Mouse (Mus musculus) cerebellum, postnatal 36 days (tissue): ENCODE results near the gene Luc7l3.
"Not testable (repeated sequence)": the region's sequence is repeated elsewhere in the genome, so short reads cannot be mapped to it uniquely, and the experiment has no call there.

Experiments used
- DNase-seq, 2 experiments: peaks; one replicate each; pipeline ENCODE4 v3.0.0; 2021 to 2022; ENCODE audit warnings: mixed read lengths in 2 of 2

Luc7l3 gene

DNA sequence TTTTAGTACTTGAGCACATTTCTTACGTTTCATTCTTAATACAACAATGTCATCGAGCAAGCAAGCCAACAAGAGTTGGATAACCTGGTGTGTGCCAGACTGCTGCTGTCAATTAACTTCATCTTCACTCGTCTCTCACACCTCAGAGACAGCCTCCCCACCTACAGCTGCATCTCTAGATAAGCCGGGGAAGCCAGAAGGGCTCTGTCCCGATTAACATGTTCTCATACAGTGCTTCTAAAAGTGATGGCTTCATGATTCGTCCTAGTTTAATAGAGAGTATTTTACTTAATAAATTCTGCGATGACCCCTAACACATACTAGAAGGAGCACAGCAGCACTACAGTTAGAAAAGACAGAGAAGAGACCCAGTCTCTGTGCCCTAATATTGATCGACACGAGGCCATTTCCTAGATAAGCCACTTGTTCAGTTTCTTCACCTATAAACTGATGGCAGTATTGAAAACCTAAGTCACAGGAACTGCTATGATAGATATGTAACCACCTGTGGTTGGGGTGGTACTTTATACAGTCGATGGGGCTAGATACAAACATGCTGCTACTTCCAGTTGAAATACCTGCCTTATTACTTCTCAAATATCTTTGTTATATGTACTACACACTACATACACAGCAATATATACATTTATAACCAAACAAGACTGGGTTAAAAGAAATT lies 31.6 kb downstream of the Luc7l3 start:
- DNase-seq = no peak

DNA sequence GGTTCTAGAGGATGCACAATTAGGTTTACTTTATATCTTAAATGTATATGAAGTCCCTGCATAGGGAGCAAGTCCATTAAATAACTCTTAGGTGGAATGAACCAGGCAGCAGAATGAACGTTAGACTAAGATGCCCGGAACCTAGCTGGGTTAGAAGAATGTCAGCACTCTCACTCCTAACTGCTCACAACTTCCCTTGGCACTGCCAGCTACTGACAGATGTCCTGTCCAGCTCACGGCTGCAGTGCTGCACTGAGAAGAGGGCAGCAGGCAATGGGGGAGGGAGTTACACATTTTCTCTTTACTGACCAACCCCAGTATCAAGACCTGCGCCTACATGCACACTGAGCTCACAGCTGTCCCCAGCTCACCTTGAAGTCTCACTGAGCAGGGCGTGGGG lies 34.7 kb downstream of the Luc7l3 start:
- no peak for DNase-seq

DNA sequence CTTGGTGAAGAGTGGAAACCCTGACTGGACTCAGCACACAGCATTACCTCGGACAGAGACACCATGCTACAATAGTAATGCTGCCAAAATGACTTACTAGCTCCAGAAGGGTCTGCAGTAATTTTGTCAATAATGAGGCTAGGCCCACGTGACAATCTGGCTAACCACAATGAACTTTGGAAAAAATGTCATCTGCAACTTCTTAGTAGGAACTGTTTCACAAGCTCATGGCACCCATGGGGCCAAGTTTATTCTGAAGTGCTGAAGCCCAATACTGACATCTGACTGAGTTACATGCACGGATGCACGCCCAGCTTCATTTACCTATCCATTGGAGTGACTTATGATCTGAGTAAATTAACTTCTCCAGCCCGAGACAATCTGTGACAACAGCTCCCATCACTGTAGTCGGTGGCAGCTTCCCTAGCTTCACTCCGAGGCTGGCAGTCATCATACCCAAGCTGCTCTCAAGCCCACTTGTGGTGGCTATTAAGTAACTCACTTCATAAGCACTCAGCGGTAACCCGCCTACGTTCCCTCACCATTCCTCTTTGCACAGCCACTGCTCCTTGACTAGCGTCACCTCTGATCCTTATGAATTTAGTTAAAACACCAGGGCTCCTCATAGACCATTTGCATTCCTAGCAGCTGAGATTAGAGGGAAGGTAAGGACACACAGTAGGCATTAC lies 35.8 kb downstream of the Luc7l3 start:
- DNase-seq = no peak

DNA sequence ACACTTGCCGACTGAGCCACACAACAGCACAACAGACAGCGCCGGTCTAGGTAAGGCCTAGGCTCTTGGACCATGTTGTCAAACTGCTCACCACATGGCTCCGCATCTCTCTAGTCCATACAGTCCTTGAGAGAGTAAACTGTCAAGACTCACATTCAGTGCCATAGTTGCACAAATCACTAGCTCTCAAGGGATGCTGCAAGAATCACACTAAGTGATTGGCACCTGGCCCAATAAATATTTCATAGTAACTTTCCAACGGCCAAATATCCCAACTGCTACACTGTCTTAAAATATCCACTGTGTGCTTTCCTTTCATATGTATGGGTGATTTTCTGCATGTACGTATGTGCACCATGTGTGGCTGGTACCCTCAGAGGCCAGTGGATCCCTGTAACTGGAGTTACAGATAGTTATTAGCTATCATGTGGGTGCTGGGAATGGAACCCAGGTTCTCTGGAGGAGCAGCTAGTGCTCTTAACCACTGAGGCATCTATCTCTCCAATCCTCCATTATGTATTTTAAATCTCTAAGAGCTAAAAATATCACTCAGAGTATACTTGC lies 38.2 kb downstream of the Luc7l3 start:
- DNase-seq = no peak

DNA sequence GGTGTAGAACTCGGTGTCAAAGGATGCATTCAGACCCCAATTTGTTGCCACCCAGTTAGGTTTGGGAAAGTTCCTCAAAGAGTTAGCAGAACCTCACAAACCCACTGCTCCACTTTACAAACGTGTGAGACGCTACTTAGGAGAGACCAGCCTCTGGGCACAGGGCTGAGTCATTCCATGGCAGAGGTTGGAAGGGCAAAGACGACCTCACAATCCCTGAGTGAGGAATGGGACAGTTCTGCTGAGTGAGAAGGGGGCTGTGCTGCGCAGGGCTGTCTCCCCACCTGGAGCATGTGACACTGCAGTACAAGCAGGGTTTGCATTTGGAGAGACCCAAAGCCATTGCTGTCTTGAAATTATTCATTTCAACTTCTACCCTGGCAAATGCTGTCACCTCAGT lies 39.5 kb downstream of the Luc7l3 start:
- DNase-seq = no peak

DNA sequence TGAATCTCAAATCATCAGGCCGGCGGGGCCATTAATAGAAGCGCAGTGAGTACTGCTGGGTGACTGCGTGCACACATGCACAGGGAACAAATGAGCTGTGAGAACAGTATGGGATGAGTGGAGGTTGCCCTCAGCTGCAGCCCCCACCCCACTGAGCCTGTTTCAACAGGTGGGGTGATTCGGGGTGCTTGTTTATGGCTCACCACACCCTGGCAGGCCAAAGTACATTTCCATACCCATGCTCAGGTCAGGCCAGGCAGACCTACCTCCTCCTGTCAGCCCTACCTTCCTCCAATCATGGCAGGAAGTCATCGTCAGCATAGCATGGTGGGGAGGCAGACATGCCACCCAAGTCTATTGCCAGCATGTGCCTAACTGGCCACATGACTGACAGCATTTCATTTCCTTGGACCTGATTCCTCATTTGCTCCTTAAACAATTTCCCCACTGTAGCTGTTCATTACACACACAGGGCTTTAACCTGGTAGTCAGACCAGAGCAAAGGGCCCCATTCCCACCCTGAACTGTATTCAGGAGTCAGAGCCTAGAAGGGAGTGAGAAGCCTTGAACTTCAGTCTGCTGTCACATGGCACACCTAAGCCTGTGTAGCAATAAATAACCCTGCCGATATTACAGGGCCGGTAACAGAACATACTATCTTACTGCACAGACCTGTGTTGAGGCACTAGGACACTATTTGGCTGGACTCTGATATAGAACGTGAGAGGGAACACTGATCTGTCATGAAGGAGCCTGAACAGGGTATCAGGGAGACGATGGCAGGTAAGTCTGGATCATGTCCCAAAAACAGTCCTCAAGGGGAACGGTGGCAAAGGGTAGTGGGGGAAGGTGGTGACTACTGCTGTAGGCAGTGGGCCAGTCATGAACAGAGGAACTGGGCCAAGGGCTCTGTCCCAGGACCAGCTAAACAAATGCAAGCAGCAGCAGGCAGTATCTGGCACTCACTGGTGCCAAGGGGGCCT lies 40.3 kb downstream of the Luc7l3 start, which contains the start of gene Gm21885:
Gene Gm21885, plus strand, starts transcription at position 675 of the 983 bp plus-strand sequence.
- DNase-seq = peak in 1 of 2 experiments; percentile 27

DNA sequence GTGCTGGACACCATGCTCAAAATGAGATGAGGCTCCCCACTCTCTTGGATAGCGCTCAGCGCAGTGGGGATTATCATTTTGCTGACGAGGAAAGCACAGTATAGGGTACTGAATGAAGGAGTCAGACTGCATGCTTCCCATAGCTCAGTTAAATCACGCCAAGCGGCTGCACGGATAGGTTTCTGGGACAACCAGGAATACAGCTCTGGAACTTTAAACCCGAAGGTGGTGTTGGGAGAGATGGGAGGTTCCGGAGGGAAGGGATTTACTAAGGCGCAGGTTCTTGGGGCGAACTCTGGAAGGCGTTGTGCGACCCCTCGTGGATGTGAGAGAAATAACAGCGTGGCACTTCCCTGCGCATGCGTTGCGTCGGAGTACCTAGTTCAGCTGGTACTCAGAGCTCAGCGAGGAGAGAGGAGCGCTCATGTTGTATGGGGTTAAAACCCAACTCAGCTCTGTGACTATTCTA lies 44.9 kb downstream of the Luc7l3 start:
- DNase-seq = peak; percentile 92 to 95

DNA sequence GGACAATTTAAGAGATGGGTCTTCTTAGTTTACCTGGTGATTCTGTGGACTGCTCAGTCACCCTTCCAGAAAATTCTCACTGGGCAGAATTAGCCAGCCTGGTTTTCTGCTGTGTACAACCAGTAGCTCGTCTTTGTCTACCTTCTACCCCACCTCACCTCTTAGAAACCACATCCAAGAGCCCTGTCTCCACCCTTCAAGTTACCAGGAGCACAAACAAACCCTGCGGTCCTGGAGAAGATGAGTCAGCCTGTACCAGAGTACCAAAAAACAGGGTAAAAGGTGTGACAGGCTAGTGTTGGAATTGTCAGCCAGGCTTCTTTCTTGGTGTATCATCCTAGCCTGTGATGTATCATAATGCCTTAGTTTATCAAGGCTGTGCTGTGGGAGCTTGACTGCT lies 46.1 kb downstream of the Luc7l3 start:
- DNase-seq = no peak

DNA sequence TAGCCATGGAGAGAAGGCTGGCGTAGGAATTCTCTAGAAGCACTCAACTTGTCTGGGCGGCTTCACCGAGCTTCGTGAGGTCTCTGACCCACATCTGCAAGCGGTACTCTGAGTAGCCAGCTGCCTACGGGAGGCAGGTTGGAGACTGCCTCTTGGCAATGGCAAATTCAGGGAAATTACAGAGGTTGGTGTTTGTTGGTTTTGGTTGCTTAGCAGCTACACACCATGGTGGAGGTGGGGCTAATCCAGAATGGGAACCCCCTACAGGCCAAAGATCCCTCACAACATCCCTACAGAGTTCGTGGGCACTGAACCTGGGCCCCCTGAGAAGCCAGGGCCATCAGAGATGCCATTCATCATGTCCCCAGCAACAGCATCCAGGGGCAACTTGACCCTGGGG lies 46.6 kb downstream of the Luc7l3 start:
- DNase-seq = no peak

DNA sequence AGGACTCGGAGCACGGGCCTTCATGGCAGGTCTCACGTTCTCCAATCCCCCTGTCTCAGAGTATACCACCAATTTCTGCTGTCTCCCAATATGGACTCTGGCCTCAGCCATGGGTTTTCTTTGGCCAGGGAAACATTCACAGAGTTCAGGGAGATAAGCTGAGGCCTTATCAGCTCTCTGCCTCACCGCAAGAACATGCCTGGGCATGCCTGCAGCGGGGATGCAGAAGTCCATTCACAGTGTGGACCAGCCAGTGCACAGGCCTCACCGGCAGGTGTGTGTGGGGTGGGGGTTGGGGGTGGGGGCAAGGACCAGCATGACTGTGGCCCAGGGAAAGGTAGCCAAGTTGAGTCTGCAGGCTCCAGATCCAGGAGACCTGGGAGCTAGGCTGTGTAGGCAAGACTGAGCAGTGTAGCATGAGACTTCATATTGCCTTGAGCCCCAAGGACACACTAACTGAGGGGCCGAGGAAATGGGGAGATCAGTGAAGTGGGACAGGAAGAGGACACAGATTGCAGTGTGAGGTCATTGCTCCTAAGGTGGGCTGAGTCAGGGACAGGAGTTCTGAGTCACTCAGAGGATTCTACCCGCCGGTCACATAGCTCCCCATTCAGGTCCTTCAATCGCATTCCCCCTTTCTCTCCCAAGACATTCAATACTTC lies 47.5 kb downstream of the Luc7l3 start:
- DNase-seq = no peak

DNA sequence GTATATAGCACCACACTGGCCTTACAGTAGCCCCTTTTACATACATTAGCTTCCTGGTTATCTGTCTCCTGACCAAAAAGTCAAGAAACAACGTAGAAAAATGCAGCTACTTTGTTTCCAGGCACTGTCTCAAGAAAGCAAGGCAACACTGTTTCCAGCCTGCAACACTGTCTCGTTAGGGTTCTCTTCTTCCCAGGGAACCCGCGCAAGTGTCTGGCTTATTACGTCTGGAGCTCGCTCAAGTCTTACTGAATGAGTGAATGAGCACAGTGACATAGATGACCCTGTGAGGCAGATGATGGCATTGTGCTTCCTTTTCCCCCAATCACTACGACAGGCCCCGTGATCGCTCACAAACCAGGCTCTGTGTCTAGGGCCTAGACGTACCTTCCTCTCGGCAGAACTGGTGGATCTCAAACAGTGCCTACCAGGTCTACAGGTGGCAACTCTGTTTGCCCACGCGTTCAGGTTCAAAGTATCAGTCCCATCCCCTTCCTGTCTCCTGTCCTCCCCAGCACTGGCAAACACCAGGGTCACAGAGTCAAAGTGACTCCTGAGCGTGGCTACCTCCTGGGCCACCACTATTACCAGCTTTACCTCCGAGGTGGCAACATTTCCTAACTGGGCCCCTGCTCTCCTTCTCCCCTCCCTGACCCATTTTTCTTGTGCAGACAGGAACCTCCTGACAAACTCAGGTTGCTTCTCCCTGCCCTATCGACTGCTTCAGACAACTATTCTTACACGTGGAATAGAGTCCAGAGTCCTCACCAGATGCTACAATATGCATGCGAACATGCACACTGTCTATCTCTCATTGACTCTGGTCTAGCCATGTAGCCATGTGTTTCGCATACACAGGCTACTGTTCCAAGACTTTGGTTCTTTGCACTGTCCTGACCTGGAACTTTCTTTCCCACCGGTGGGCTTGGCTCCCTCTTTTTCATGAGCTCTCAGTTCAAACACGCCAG lies 48.5 kb downstream of the Luc7l3 start:
- no peak for DNase-seq

DNA sequence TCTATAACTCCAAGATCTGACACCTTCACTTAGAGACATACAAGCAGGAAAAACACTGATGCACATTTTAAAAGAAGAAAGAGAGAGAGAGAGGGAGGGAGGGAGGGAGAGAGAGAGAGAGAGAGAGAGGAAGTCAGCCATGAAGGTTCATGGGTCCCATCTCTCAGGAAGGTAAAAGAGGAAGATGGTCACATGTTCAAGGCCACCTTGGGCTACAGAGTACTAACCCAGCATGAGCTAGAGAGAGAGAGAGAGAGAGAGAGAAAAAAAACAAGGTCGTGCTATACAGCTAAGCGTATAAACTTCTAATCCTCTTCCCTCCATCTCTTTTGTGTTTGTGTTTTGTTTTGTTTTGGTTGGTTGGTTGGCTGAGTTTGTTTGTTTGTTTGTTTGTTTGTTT lies 50.8 kb downstream of the Luc7l3 start:
- DNase-seq = no peak

DNA sequence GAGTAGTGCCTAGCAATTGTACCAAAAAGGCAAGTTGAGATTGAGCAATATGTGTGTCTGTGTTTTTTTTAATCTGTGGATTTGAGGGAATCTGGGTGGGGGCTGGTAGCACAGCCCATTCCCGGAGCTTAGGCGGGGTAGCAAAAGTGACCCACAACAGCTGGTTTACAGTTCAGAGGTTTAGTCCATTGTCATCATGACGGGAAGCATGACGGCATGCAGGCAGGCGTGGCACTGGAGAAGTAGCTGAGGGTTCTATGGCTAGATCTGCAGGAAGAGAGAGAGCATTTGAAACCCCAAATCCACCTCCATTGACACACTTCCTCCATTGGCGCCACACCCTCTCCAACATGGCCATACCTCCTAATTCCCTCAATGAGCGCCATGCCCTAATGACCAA lies 51.9 kb downstream of the Luc7l3 start:
- DNase-seq = no peak

DNA sequence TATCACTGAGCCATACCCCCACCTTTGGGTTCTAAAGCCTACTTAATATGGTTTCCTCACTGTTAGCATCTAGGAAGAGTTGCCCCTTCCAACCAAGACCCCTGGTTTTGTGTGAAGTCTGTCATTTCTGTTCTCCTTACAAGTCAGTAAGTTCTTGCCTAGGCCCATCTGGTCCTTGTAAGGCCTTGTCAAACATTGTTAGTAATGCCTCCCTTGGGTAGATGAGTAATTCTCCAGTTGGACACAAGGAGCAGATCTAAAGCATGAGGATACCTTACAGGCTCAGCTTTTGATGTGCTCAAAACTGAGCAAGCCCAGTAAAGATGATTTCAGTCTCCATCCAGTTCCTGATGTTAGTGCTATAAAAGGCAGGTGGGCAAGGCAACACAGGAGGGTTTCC lies 53.0 kb downstream of the Luc7l3 start:
- DNase-seq = no peak

DNA sequence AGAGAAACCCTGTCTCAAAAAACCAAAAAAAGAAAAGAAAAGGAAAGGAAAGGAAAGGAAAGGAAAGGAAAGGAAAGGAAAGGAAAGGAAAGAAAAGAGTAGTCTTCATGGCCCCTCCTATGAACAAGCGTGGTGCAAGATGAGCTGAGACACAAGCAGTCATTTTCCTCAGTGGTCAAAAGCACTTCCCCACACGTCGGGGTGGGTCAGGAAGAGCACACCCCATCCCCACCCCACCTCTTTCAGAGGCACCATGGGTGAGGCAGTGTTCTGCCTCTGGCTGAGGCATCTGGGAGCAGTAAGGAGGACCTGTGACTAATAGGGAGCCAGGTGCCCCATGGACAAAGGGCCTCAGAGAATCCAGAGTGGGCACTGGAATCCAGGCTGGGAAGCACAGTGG lies 55.6 kb downstream of the Luc7l3 start:
- DNase-seq = not testable (repeated sequence)

DNA sequence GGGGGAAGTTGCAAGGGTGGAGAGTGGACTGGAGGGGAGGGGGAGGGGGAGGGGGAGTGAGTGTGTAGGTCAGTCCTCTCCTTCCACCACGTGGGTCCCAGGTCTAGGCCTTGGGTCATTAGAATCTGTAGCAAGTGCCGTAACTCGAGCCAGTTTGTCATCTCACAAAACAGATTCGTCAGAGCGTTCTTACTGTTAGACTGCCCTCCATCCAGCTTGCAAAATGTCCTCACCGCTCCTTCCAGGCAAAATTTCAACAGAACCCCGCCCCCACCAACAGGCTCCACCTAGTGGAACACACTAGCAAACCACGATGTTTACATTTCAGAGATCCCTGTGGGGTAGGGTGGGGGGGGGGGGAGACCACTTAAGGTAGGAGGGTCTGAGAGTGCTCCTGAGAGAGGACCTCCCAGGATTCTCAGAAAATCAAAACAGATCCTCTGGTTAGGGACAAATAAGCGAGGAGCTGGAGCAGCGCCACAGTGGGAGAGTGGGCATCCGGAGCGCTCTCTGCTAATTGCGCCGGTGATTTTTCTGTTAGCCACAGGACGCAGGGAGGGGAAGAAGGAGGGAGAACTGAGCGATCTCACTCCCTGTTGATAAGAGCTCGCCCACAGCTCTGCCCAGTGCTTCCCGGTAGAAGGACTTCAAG lies 56.5 kb downstream of the Luc7l3 start:
- peak; percentile 66 to 71 for DNase-seq

DNA sequence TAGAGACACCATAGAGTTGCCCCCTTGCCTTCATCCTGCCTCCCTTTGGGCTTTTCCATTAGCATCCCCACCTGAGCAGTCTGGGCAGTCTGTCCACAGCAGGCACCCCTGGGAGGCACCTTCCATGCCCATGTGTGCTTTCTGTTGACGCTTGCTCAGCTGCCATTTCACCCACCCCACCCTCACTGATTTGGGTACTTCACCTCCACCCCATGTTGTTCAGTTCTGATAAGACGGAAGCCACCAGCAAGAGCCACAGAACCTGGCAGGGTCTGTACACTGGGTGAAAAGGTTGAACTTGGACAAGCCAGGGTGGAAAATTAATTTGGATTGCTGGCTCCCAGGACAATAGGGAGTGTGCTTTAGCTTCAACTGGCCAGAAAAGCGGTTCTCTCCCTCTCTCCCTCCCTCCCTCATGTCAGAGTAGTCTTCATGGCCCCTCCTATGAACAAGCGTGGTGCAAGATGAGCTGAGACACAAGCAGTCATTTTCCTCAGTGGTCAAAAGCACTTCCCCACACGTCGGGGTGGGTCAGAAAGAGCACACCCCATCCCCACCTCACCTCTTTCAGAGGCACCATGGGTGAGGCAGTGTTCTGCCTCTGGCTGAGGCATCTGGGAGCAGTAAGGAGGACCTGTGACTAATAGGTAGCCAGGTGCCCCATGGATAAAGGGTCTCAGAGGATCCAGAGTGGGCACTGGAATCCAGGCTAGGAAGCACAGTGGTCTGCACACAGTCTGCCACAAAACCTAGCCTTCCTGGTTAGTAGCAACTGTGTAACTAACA lies 60.0 kb downstream of the Luc7l3 start:
- no peak for DNase-seq

DNA sequence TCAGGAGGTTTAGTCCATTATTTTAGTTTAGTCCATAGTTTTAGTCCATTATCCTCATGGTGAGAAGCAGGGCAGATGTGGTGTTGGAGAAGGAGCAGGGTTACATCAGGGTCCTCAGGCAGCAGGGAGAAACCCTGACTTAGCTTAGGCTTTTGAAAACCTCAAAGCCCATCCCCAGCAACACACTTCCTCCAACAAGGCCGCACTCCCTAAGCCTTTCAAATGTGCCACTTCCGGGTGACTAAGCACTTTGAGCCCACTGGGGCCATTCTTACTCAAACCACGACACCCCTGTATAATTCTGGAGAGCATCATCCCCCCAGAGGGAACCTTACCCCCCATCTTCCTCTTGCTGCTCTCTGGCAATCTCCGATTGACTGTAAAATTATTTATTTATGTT lies 62.0 kb downstream of the Luc7l3 start:
- DNase-seq = no peak

DNA sequence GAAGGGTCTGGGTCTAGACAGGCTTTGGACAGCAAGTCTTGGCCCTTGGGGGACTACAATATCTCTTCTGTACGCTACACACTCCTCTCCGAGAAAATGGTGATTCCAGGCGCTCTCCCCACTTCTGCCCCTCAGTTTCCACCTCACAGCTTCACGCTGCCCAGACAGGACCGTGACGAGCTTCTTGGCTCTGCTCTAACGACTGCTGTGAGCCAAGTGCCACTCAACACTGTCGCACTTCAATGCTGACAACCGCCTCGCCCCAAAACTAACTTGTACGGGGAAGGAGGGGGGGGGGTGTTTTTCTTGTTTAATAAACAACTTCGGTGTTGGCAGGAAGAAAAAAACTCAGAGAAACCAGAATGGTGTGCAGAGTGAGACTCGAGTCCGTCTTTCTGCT lies 63.8 kb downstream of the Luc7l3 start:
- DNase-seq = no peak

DNA sequence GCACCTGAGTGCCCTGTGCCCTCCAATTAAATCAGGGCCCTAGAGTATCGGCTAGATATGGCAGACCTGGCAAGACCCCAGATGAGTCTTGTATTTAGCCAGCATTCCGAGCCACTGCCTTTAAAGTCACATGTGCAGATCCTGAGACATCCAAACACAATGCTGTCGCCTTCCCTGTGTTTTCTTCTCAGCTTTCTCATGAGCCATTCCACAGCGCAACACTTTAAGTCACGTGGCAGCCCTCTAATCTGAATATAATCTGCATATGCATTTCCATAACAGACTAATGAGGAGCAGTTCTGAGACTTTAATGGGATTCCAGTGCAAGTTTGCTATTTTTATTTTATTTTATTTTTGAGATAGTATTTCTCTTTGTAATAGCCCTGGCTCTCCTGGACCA lies 66.1 kb downstream of the Luc7l3 start:
- DNase-seq = no peak
